Mouse (Mus musculus) brown adipose tissue, adult 24 weeks (tissue): Measurements from ENCODE around the gene Gm49392. TPM values are rescaled to one million over a fixed set of nuclear protein-coding genes. Genes with fewer than 3 reads are reported as not detected.
"Not testable (repeated sequence)": the region's sequence is repeated elsewhere in the genome, so short reads cannot be mapped to it uniquely, and the experiment has no call there.

Experiments
- H3K27ac ChIP-seq: fragments of 200-500 bp; replicated peaks from 2 replicates; pipeline ENCODE4 v1.5.1; 2012; ENCODE audit warnings: low read depth, mild to moderate bottlenecking, low read length
- H3K4me1 ChIP-seq: fragments of 200-500 bp; 2 replicates; pipeline ENCODE4 v1.6.1; 2012; ENCODE audit warnings: low read length, mixed read lengths; ENCODE audit not compliant: control insufficient read depth, insufficient read depth, insufficient read length
- H3K4me3 ChIP-seq: fragments of 200-500 bp; 2 replicates; pipeline ENCODE4 v1.5.1; 2012; ENCODE audit warnings: low read depth, mild to moderate bottlenecking, low read length, moderate library complexity; ENCODE audit not compliant: insufficient read depth
- polyA plus RNA-seq: library from polyadenylated mRNA; stranded (reverse); fragments of >200 nt; gene quantifications from 2 replicates; pipeline ENCODE4 v1.2.4, GENCODE M21; 2012; ENCODE audit not compliant: missing spikeins, insufficient read depth, insufficient read length

Gene Gm49392
- polyA plus RNA-seq: 0.83 and 1.4 TPM in 2 replicates

DNA sequence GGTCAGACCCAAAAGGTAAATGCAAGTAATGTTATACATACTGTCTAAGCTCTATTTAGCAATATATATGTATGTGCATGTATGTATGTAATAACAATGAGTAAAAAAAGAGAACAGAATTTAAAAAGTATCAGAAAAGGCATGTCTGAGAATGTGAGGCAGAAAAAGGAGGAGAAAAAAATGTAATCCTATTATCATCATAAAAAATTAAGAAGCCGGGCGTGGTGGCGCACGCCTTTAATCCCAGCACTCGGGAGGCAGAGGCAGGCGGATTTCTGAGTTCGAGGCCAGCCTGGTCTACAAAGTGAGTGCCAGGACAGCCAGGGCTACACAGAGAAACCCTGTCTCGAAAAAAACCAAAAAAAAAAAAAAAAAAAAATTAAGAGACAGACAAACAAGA, at the start of gene Gm49392:
Gene Gm49392 (minus strand): TSS at position 101 of the 400 bp plus-strand sequence.
- not testable (repeated sequence) for H3K4me1 ChIP-seq, H3K4me3 ChIP-seq
- H3K27ac ChIP-seq: peak within 1 kb of the TSS; percentile 88

DNA sequence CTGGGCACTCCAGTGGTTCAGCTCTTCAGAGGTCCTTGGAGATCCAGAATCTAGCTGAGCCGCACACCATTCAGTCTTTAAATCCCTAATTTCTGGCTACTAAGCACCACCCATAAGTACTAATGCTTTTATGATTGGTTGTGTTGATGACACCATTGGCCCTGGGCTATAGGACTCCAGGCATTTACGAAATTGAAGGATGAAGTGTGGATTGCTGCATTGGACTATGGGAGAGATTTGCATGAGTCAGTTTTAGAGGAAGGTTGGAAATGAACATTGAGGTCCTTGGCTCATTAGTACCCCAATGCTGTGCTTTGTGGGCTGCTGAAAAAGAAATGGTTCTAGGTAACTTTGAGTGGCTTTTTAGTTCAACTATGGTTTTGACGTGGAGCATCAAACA, 45.2 kb upstream of the Gm49392 start, which contains the start of gene Tpbpa:
Gene Tpbpa (minus strand): TSS at position 101 of the 400 bp plus-strand sequence.
- H3K4me3 ChIP-seq, H3K4me1 ChIP-seq, H3K27ac ChIP-seq: not testable (repeated sequence)

DNA sequence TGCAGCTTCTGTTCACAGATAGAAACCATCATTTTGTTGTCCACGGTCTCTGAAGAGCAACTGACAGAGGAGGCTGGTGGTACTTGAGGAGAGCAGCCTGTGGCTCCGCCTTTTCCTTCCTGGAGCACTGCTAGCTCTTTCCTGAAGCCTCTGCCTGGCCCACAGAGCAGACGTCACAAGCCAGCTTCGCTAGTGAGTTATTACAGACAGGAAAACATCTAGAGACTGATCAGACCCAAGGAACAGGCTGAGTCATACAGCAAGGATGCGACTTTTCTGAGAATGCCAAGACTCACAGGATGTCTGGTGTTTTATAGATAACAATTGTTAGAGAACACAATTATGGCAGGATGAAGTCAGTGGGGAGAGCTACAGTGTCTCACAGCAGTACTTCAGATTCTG, 39.8 kb upstream of the Gm49392 start, which contains the start of the genes Gm49391 and Ctla2a:
Gene Gm49391 (minus strand): TSS at position 72 of the 402 bp plus-strand sequence.
Gene Ctla2a (minus strand): TSS at position 126 of the 402 bp plus-strand sequence.
- peak within 1 kb of the TSS; percentile 79 for H3K27ac ChIP-seq
- H3K4me3 ChIP-seq: peak within 1 kb of the TSS; percentile 31
- H3K4me1 ChIP-seq: peaks cover 2% of the 10 kb centered on the region; the same call in 1 of the 2 replicates

DNA sequence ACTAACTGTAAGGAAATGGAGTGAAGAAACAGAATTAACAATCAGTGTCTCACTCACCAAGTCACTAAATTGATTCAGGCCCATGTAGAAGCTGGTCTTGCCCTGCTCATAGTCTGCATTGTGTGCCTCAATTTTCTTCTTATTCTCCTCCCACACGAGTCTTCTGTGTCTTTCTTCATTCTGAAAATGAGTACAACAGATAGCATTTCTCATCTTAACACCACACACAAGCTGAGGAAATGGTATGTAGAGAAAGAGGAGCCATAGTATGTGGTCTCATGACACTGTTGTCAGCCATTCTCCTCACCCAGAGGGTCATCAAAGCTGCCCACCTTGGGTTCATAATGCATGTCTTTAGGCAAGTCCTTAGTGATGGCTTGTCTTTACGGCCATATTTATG, 38.8 kb upstream of the Gm49392 start, which contains the start of gene Gm49393:
Gene Gm49393 (minus strand): TSS at position 101 of the 400 bp plus-strand sequence.
- Histone ChIP-seq H3K27ac (peak within 1 kb of the TSS; percentile 59; the same call in 1 of the 2 replicates), H3K4me3 (peak within 1 kb of the TSS; percentile 31)
- H3K4me1 ChIP-seq: not testable (repeated sequence)

DNA sequence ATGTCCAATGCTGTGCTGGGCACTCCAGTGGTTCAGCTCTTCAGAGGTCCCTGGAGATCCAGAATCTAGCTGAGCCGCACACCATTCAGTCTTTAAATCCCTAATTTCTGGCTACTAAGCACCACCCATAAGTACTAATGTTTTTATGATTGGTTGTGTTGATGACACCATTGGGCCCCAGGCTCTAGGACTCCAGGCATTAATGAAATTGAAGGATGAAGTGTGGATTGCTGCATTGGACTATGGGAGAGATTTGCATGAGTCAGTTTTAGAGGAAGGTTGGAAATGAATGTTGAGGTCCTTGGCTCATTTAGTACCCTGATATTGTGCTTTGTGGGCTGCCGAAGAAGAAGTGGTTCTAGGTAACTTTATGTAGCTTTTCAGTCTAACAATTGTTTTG, 8.1 kb upstream of the Gm49392 start, which contains the start of gene Tpbpb:
Gene Tpbpb (minus strand): TSS at position 101 of the 400 bp plus-strand sequence.
- not testable (repeated sequence) for H3K27ac ChIP-seq, H3K4me1 ChIP-seq, H3K4me3 ChIP-seq

DNA sequence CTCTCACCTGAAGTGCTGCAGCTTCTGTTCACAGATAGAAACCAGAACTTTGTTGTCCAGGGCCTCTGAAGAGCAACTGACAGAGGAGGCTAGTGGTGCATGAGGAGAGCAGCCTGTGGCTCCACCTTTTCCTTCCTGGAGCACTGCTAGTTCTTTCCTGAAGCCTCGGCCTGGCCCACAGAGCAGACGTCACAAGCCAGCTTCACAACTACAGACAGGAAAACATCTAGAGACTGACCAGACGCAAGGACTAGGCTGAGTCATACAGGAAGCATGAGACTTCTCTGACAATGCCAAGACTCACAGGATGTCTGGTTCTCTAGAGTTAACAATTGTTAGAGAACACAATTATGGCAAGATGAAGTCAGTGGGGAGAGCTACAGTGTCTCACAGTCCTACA, 634 bp upstream of the Gm49392 start, which contains the start of gene Ctla2b:
Gene Ctla2b (minus strand): TSS at position 120 of the 400 bp plus-strand sequence.
- Histone ChIP-seq H3K4me1 (no peaks in the 10 kb centered on the region), H3K4me3 (no peak within 1 kb of the TSS), H3K27ac (peak within 1 kb of the TSS; percentile 88)

DNA sequence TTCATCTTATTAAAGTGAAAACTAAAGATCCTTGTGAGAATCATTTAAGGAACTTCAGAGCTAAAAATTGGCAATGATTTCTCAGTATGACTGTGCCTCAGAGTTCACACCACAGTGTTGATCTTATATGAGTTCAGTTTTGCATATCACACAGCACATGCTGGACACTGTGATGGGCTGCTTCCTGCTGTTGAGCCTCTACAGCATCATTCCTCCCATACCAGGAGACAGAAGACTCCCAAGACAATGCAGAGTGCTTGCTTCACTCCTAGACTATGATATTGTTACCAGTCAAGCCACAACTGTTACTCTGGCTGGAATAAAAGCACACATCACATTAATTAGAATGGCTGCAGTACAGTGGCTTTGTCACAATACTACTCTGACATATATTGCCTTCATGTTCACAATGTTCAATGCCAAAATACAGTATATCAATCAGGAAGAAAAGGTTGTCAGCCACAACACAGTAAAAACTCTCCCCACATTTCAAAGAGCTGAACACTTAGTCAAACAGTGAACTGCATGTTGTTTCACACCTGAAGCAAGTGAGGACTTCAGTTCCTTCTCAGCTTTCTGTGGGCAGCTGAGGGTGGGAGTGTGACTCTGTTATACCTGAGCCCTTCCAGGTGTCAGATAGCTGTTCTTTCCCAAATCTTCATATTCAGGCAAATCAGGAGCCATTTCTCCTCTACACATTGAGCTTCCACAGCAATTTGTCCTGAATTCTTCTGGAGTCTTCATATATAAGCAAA, 1.1 kb downstream of the Gm49392 start:
- Histone ChIP-seq H3K4me1 (no peaks in the 10 kb centered on the region), H3K4me3 (no peak overlapping the region), H3K27ac (no peak overlapping the region)

DNA sequence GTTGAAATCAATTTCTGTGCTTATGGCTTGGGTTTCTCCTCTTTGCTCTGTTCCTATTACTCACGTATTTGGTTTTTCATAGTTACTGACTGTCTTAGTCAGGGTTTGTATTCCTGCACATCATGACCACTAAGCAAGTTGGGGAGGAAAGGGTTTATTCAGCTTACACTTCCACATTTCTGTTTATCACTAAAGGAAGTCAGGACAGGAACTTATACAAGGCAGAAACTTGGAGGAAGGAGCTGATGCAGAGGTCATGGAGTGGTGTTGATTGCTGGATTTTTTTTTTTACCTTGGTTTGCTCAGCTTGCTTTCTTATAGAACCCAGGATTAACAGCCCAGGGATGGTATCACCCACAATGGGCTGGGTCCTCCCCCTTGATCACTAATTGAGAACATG, 4.4 kb downstream of the Gm49392 start:
- Histone ChIP-seq H3K4me1 (no peaks in the 10 kb centered on the region), H3K27ac (peak overlapping the region; percentile 75), H3K4me3 (no peak overlapping the region)

DNA sequence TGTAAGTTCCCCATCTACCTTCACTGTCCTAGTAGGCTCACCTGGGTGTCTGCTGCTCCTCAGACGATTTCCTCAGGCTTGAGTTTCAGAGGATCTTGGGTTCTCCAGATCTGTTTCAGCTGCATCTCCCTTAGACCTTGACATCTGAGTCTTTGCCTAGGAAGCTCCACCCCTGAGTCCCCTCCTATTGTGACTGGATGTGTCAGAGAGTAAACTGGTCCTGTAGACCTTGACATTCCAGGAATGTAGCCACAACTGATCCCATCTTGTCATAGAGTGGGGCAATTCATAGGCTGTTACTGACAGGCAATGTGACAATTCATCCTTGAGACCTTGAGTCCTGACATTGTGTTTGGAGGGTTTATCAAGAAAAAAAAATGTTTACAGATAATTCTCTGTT, 32.4 kb downstream of the Gm49392 start, which contains the start of gene 4930486L24Rik:
Gene 4930486L24Rik (minus strand): TSS at position 195 of the 400 bp plus-strand sequence.
- H3K27ac ChIP-seq: no peak within 1 kb of the TSS
- no peaks in the 10 kb centered on the region for H3K4me1 ChIP-seq
- H3K4me3 ChIP-seq: no peak within 1 kb of the TSS

DNA sequence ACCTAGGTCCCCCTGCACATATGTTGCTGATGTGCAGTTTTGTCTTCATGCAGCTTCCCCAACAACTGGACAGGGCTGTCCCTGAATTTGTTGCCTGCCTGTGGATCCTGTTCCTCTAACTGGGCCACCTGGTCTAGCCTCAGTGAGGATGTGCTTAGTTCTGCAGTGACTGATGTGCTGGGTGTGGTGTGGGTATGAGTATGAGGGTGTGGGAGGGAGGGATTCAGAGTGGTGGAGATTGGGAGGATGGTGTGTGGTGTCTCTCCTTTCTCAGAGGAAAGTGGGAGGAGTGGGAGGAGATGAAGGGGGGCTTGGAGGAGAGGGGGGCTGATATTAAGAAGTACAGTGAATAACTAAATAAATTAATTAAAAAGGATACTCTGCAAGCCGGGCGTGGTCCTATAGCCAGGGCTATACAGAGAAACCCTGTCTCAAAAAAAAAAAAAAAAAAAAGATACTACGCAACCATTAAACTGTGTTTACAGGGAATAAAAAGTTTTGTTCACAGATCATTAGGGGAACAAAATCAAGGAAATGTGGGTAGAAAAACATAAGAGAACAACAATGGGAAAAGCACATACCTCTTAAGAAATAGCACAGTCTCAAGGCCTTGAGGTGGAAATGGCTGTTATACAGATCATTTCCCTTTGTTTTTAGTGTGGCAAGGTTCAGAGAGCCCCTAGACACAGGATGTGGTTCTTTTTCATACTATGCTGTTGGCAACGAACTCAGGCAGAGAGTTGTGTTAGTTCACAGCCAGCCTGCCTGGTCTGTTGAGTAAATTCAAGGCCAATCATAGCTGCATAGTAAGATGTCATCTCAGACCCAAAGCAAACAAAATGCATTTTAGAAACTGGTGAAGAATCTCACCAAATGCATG, 48.2 kb downstream of the Gm49392 start:
- H3K27ac ChIP-seq: peak overlapping the region; percentile 98
- H3K4me3 ChIP-seq: no peak overlapping the region
- H3K4me1 ChIP-seq: peaks cover 4% of the 10 kb centered on the region; the same call in 1 of the 2 replicates

DNA sequence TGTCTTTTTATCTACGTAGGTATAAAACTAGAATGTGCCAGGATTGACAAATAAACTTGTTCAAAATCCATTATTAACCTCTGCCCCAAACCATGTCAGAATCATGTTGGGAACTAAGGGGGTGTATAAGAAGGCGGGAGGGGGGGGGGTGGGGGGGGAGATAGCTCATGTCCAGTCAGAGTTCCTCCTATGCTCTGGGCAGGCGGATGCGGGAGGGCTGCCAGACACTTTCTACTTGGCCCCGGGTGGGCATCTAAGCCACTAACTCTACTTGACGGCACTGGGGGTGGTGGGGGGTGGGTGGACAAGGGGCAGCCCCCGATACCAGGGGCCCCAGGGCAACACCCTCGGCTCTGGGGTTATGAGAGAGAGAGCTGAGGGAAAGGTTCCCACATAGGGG, 53.5 kb downstream of the Gm49392 start:
- no peak overlapping the region for H3K4me3 ChIP-seq
- H3K27ac ChIP-seq: no peak overlapping the region
- H3K4me1 ChIP-seq: peaks cover 3% of the 10 kb centered on the region; the same call in 1 of the 2 replicates

DNA sequence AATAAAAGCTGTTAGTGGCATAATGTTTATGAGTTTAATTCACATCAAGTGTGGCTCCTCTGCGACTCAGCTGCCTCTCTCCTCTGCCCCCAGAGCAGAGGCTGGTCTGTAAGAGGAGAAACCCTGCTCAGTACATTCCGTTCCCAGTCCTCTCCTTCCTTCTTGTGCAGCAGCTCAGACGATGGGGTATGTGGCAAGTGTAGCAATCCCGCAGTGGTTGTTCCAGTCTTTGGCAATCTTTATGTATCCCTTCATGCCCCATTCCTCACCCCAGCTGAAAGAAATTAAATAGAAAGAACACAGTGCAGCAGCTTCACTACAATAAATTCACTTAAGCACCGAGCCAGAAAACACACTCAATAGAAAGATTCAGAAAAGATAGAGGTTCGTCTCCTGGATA, 54.0 kb downstream of the Gm49392 start:
- no peaks in the 10 kb centered on the region for H3K4me1 ChIP-seq
- H3K4me3 ChIP-seq: no peak overlapping the region
- H3K27ac ChIP-seq: no peak overlapping the region

DNA sequence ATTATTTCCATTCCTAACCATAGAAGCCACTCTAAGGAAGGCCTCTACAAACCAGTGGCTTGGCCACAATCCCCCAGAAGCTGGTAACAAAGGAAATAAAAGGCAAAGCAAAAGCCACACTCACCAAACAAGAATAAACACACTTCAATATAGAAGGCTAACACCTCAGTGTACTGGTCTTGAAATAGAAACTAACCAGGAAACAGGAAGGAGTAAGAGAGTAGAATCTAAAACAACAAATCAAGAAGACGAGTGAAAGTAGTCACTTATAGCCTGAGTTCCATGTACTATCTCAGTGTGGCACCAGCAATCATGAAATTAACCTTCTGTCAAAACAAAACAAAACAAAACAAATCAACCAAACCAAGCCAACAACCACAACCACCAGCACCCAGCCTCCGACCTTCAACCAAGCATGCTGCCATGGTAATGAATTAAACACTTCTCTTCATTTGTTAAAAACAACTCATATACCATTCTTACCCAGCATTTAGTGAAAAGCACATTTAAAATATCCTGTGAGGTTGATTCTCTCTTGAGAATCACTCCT, 57.3 kb downstream of the Gm49392 start:
- Histone ChIP-seq H3K27ac (no peak overlapping the region), H3K4me1 (no peaks in the 10 kb centered on the region), H3K4me3 (no peak overlapping the region)

DNA sequence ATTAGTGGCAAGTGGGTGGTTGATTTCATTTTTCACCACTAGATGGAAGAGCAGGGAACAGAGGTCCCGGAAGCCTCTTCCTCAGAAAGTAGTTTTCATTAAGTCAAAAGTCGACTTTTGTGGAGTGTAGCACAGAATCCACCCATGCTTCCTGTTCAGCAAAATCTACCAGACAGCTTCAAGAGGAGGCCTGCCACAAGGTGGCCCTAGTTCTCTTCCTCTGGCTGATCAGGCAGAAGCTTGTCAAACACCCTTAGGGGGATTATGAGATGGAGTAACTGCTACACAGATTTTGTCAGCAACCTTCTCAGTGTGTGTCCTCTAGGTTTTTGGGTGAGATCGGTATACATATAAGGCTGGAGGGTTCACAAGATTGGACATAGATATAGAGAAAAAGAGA, 70.6 kb downstream of the Gm49392 start:
- H3K4me1 ChIP-seq: no peaks in the 10 kb centered on the region

More for the DNA sequence above, 70.6 kb downstream of the Gm49392 start:
- no peak overlapping the region for H3K4me3 ChIP-seq
- no peak overlapping the region for H3K27ac ChIP-seq
